Comparison of ENCODE assay signal across 8 mouse cellular contexts in the genomic region with DNA sequence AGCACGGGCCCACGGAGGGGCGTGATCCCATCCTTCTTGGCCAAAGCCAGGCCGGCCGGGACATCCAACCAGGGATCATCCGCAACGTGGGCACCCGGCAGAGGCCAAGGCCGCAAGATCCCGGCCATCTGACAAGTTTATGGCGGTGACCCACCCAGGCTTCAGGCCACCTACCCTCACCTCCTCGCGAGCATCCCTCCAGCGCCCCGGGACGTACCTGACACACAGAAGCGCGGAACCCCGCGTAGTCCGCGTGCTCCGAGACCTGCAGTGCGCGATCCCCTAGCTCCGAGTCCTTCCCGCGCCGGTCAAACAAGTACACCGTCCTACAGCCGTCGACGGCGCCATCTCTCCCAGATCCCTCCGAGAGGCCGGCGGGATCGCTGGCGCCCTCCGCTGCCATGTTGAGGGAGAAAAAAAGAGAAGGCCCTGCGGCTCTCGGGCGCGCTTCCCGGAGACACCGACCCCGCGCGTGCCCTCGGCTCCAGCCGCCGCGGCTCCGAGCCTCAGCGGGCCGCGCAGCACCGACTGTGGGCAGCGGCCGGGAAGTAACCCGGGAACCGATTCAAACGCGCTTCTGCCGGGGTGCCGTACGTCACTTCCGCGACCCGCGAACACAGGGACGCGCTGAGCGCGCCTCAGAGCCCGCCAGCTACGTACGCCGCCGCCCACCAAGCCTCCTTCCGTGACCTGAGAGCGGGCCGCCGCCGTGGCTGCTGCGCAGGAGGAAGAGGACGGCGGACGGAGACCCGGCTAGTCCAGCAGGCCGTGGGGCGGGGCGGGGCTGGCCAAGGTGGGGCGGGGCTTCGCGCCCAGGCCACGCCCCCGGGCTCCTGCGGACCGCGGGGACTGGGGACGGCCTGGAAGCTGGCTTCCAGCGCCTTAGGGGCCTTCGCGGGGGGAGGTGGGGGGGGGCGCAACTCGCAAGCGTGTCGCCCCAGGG. TPM values are rescaled to one million over a fixed set of nuclear protein-coding genes. Genes with fewer than 3 reads are reported as not detected.
A peak's percentile ranks its signal among the peaks of the same experiment; 100 is the strongest.
DNase-seq lines count a peak whose midpoint lies in the region; ATAC-seq and TF ChIP-seq lines count a peak whose summit lies in the region.

A gene (minus strand): TSS at position 582 of the 943 bp plus-strand sequence.

- no peaks in the 10 kb centered on the region for H3K36me3 ChIP-seq in lung, embryonic 15.5 days

- peak; percentile 94 for DNase-seq in MN1 (ENCODE audit: low spot score)
- peak; percentile 91 for DNase-seq in cerebellum, adult 8-10 months
- peak; percentile 90 for DNase-seq in forelimb bud, embryonic 11.5 days (ENCODE audit: low read depth, low spot score)
- peak; percentile 71 for DNase-seq in layer of hippocampus, adult 9-10 months (ENCODE audit: low spot score)
- peak; percentile 92 for DNase-seq in thymus, adult 18-20 months

- H3K9ac ChIP-seq in lung, embryonic 15.5 days: peak within 1 kb of the TSS; percentile 86

- H3K4me1 ChIP-seq in lung, embryonic 15.5 days: peaks cover 8% of the 10 kb centered on the region; the same call in 1 of the 2 replicates
- H3K4me1 ChIP-seq in olfactory bulb, adult 2 months (ENCODE audit: control insufficient read depth, insufficient read depth, low read length): peaks cover 2% of the 10 kb centered on the region; the same call in 1 of the 2 replicates

- H3K9me3 ChIP-seq in lung, embryonic 15.5 days: no peaks in the 10 kb centered on the region

- peak; percentile 97 to 98 for ATAC-seq in hematopoietic stem cell, adult 5-6 weeks (replicated peaks in 1 of 2; ENCODE audit: insufficient read depth in 1 of 2, low FRiP score in 2 of 2, low TSS enrichment in 1 of 2, low read depth in 1 of 2, poor library complexity in 2 of 2, severe bottlenecking in 2 of 2)
- ATAC-seq in lung, embryonic 15.5 days (ENCODE audit: borderline replicate concordance, extremely low read depth, low FRiP score, low TSS enrichment): peak; percentile 97

- under 1% methylated on average over 97 of the region's 109 CpGs for WGBS in lung, embryonic 15.5 days
- WGBS in olfactory bulb, adult 2 months: under 1% methylated on average over 109 of the region's 109 CpGs

- H3K4me3 ChIP-seq in lung, embryonic 15.5 days: peak within 1 kb of the TSS; percentile 77
- H3K4me3 ChIP-seq in olfactory bulb, adult 2 months (ENCODE audit: insufficient read depth, low read depth, low read length): peak within 1 kb of the TSS; percentile 86

- no peaks in the 10 kb centered on the region for H3K27me3 ChIP-seq in lung, embryonic 15.5 days

- peak within 1 kb of the TSS; percentile 98 for H3K27ac ChIP-seq in lung, embryonic 15.5 days
- peak within 1 kb of the TSS; percentile 91 for H3K27ac ChIP-seq in olfactory bulb, adult 2 months (ENCODE audit: insufficient read depth, low read depth, low read length)

- peak; percentile 65; the same call in 1 of the 2 replicates for TF ChIP-seq POLR2A in olfactory bulb, adult 2 months (IDR thresholded peaks at IDR 0.05; ENCODE audit: insufficient read depth, low read depth, low read length)

- TF ChIP-seq CTCF in olfactory bulb, adult 2 months (IDR thresholded peaks at IDR 0.05; ENCODE audit: insufficient read depth, low read depth, low read length): no peak

- peak within 1 kb of the TSS; percentile 71 for H3K4me2 ChIP-seq in lung, embryonic 15.5 days

RNA-seq across cellular contexts. Expression of the gene that starts here (rescaled TPM):
- 167 and 249 TPM in 2 replicates for total RNA-seq in hematopoietic stem cell, adult 5-6 weeks (2017)
- polyA plus RNA-seq in lung, embryonic 15.5 days (2015; fragmentation: Nextera tagmentation; extraction: Ambion mirVana): 62.4 and 68.3 TPM in 2 replicates
- 122 TPM in 1 of 2 replicates, not detected in the other for polyA plus RNA-seq in olfactory bulb, adult 2 months (2012; ENCODE audit: insufficient read depth, insufficient read length, low replicate concordance, missing spikeins)

Comparison
In these comparisons a context has a peak if more than half of its experiments do, and no peak if none do; other contexts are left out.
1. Peak in every context shown above with its lines: DNase-seq, ATAC-seq, H3K4me3 ChIP-seq and H3K27ac ChIP-seq.